Mouse (Mus musculus) layer of hippocampus, postnatal 10 days (tissue): ENCODE results near the gene Tsx. TPM values are rescaled to one million over a fixed set of nuclear protein-coding genes. Genes with fewer than 3 reads are reported as not detected.
A peak's percentile ranks its signal among the peaks of the same experiment; 100 is the strongest.
"Not testable (repeated sequence)": the region's sequence is repeated elsewhere in the genome, so short reads cannot be mapped to it uniquely, and the experiment has no call there.

Experiments used
- DNase-seq, 2 experiments: peaks; one replicate each; pipeline ENCODE4 v3.0.0; 2021; ENCODE audit warnings: low spot score in 2 of 2
- long read RNA-seq: library from polyadenylated mRNA; stranded (forward); transcript quantifications from one replicate; pipeline ENCODE4 v2.0.0, GENCODE M21; 2023
- total RNA-seq, 2 experiments: library from RNA; stranded (reverse); gene quantifications; 2 replicates each; pipeline ENCODE4 v1.2.3; 2021

Tsx gene
- under 1 TPM in 1 of 2 experiments, not detected in 1; 0.46 TPM for total RNA-seq
- long read RNA-seq: 0 reads

DNA sequence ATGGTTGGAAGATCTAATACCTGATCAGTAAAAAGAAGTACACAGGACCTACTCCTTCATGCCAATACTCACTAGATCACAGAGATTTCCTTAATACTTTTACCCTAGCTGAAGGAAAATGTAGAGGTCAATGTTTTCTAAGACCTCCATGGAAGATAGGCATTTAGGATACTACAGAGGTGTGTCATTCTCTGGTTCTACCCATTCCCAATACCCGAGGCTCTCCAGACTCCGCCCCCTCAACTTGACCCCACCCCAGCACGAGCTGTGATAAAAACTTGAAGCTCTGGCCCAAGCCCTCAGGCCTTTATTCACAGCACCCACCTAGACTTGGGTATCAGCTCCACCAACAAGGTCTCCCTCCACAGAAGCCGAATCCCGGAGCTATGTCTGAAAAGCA, at the start of gene Tsx:
Gene Tsx (plus strand): TSS at position 301 of the 400 bp plus-strand sequence.
- DNase-seq: no peak

- DNase-seq: no peak
Measured at GRCm38 (mm10) chrX:103366201-103366600, 48.1 kb upstream of the Tsx start.

GRCm38 (mm10) chrX:103368650-103369049, 45.6 kb upstream of the Tsx start:
- no peak for DNase-seq

- no peak for DNase-seq
Measured at GRCm38 (mm10) chrX:103371221-103371620, 43.0 kb upstream of the Tsx start.

GRCm38 (mm10) chrX:103371627-103372026, 42.6 kb upstream of the Tsx start:
- DNase-seq: no peak

GRCm38 (mm10) chrX:103374250-103374649, 40.0 kb upstream of the Tsx start:
- no peak for DNase-seq

GRCm38 (mm10) chrX:103384528-103384927, 29.7 kb upstream of the Tsx start:
- no peak for DNase-seq

DNA sequence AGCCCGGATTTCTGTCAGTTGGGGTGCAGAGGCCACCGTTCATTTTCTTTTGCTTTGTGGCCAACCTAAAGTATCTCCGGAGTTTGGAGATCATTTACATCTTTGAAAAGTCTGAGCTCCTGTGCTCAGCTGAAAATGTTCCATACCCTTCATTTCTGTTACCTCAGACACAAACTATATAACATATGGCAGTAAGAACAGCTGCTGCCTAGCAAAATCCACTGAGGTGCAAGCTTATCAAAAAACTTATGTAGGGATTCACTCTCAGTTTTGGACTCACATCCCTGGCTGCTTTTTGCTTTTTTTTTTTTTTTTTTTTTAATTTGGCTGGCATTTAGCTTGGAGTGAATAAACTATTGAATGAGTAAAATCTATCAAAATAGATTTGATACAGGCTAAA, 26.1 kb upstream of the Tsx start:
- DNase-seq: no peak

DNA sequence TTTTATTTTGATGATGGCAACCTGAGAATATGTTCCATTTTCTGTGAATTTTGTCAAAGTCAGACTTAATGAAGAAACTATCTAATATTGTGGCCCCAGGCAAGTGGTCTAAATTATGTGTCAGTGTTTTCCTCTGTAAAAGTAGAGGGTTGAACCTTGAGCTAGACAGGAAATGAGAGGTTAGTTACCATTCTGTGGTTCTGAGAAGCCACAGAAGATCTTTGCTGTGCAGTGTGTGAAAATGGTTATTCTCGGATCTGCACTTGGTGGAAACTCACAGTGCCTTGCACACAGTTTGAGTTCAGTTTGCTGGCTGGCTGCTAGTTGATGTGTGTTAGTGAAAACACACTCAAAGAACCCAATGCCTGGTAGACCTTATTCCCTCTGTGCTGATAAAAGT, 20.4 kb upstream of the Tsx start:
- DNase-seq: no peak

- no peak for DNase-seq
Measured at GRCm38 (mm10) chrX:103405021-103405420, 9.2 kb upstream of the Tsx start.

DNA sequence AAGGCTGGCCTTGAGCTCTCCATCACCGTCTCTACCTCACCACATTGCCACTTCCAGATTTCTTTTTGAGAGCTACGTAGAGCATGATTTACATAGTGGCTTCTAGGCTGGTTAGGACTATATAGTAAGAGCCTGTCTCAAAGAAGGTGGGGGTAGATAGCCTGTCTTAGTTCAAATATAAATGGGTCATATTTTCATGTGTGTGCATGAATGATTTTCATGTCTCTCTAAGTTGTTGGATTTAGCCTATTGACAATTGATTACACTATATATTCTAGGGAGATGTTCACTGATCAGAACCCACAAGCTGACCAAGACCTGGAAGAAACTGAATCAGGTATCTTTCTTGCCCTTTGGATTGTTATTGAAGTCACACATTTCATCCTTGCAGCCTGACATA, 7.4 kb downstream of the Tsx start, which contains the start of gene Gm26992:
Gene Gm26992 (plus strand): TSS at position 301 of the 400 bp plus-strand sequence.
- DNase-seq: no peak

- no peak for DNase-seq
Measured at GRCm38 (mm10) chrX:103427677-103428076, 13.4 kb downstream of the Tsx start.

DNA sequence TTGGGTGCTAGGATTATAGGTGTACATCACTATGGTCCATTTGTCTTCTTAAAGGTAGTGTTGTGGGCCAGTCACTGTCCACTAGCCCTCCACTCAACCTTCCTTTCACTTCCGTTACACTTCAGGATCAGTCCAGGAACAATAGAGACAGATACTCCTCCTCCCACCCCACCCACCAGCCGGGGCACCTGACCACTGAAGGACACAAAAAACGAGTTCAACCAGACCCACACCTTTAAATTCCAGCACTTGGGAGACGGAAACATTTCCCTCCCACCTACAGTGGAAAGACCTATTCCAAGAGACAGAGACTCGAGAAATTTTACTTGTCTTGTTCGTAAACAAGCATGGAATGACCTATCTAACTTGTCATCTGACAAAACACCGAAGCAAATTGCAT, 18.0 kb downstream of the Tsx start:
- DNase-seq: no peak

DNA sequence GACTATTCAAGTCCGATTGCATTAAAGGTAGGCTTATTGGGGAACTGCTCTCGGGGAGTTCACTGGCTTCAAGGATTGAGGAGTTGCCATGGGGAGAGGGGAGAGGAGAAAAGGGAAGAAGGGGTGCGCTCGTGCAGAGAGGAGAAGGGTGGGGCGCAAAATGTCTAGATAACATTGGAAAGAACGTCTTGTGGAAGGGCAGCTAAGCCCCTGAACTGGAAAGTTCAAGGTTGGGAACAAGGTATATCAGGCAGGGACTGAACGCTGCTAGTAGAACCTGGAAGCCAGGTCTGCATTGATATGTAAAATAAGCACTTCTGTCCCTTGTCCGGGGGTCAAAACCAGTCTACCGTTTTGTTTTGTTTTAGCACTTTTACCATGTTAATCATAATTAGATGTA, 23.8 kb downstream of the Tsx start:
- DNase-seq: no peak

DNA sequence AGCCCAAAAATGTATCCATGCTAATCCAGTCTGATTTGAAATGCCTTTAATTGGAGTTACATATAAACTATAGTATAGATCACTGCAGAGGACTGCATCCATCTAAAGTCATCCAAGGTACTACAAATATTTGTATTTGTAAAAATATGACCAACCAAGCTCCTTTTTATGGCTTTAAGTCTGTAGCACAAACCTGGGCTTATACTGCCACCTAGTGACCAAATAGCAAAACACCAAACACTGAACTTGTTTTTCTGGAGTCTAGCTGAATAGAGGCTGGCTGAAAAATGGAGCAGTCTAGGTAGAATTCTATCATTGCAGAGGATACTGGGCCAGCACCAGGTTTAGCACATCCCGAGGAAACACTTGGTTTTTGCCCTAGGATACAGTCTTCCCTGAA, 26.5 kb downstream of the Tsx start:
- peak in 1 of 2 experiments; percentile 40 for DNase-seq

DNA sequence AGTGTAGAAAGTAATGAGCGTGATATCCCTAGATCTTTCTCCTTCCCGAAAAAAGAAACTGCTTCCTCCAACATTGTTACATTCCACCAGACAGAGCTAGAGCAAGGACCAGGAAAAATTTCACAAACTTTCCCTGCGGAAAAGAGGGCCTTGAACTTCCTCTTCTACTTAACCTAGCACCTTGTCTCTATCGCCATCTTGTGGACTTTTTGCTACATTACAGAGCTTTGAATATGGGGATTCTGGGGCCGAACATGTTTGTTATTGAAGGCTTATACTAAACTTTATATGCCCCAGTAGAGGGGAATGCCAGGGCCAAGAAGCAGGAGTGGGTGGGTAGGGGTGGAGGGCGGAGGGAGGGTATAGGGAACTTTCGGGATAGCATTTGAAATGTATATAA, 29.5 kb downstream of the Tsx start:
- peak; percentile 5 to 27 for DNase-seq

DNA sequence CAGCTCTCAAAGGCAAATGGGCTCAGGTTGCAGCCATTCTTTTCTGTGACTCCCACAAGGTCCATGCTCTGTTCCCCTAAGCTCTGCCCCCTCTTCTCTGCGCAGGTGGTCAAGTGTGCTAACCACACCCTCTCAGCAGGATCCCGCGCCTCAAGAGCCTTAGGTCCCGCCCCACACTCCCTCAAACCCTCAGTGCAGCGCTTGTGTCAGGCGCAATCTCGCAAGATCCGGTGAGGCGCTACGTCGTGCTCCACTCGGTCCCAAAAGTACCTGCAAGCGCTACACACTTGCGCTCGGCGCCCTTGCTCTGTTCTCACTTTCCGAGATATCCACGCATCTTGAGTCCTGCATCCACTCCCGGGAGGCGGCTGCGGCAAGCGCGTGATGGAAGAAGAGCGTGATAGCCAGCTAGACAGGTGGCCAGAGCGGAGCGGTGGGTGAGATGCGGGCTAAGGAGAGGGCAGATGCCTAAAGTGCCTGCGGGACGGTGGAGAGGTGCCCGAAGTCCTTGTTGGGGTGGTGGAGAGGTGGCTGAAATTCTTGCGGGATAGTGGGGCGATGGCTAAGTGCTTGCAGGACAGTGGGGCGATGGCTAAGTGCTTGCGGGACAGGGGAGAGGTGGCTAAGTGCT, 33.4 kb downstream of the Tsx start:
- peak; percentile 3 to 22 for DNase-seq

DNA sequence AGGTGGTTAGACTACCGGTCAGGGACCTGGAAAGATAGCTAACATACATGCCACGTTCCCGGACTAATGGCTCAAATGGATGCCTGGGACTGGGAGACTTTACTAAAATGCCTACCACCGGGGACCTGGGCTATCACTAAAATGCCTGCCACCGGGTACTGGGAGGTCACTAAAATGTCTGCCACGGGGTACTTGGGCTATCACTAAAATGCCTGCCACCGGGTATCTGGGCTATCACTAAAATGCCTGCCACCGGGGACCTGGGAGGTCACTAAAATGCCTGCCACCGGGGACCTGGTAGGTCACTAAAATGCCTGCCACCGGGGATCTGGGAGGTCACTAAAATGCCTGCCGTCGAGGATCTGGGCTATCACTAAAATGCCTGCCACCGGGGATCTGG, 34.2 kb downstream of the Tsx start:
- not testable (repeated sequence) for DNase-seq

- DNase-seq: not testable (repeated sequence)
Measured at GRCm38 (mm10) chrX:103448943-103449722, 34.9 kb downstream of the Tsx start.

- no peak for DNase-seq
Measured at GRCm38 (mm10) chrX:103452815-103453214, 38.5 kb downstream of the Tsx start.

GRCm38 (mm10) chrX:103460056-103460455, 45.8 kb downstream of the Tsx start:
- peak in 1 of 2 experiments; percentile 5 for DNase-seq

DNA sequence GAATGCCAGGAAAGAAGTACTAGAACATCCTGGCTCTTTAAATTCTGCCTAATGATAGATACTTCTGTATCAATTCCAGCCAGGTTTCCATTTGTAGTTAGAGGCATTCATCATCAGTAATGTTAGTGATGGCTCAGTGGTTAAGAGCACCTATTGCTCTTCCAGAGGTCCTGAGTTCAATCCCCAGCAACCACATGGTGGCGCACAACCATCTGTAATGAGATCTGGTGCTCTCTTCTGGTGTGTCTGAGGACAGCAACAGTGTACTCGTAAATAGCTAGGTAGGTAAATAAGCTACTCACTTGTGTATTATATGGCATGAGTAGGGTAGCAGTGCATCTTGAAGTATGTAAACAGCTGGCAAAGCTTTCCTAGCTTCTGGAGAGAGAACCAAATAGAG, 54.7 kb downstream of the Tsx start:
- DNase-seq: no peak

- no peak for DNase-seq
Measured at GRCm38 (mm10) chrX:103472346-103472745, 58.1 kb downstream of the Tsx start.
